In the genomic region with DNA sequence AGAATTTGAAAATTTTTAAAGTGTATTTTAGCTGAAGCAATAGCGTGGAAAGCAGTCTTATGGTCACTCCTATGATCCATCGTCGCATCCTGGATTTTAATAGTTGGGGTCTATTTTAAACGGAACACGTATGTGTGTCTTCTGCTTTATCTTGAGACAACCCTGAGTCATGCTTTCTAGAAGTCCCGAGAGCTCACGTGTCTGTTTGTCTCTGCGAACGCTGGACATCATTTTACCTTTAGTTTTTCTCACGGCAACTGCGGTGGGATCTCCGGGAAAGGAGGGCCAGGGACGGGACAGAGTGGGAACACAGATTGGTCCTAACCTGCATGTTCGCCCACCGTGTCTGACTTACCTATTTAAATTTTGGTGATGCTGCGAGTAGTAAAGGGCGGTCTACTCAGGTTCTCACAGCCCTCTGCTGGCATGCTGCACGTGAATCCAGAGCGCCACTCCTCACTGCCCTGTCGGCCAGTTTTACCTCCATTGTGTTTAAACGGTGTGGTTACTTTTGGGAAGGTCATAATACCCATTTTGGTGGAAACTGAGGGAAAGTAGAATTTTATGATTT, we compare ENCODE assay signal across 8 mouse cellular contexts. TPM values are rescaled to one million over a fixed set of nuclear protein-coding genes. Genes with fewer than 3 reads are reported as not detected.
A peak's percentile ranks its signal among the peaks of the same experiment; 100 is the strongest.
DNase-seq lines count a peak whose midpoint lies in the region; ATAC-seq lines count a peak whose summit lies in the region.

No protein-coding gene starts in this region.

- H3K9me3 ChIP-seq in embryonic facial prominence, embryonic 11.5 days (replicated peaks; ENCODE audit: control insufficient read depth, low read length) = no peaks in the 10 kb centered on the region

- no peak for ATAC-seq in embryonic facial prominence, embryonic 11.5 days (replicated peaks; ENCODE audit: insufficient number of reproducible peaks, low FRiP score, low TSS enrichment, low read depth)

- no peak overlapping the region for H3K9ac ChIP-seq in embryonic facial prominence, embryonic 11.5 days (replicated peaks; ENCODE audit: low read length)

- 14% methylated on average over 21 of the region's 21 CpGs for WGBS in embryonic facial prominence, embryonic 11.5 days

- H3K36me3 ChIP-seq in embryonic facial prominence, embryonic 11.5 days (replicated peaks; ENCODE audit: control insufficient read depth, insufficient read depth, low read depth, low read length) = no peaks in the 10 kb centered on the region

- peak; percentile 33 to 35 for DNase-seq in right cerebral cortex, adult 2 months (ENCODE audit: low spot score in 2 of 2)
- no peak for DNase-seq in right cerebral cortex, postnatal 36 days (ENCODE audit: low spot score in 2 of 2)
- DNase-seq in embryonic facial prominence, embryonic 11.5 days (ENCODE audit: low spot score) = peak; percentile 34
- peak; percentile 40 for DNase-seq in kidney, adult 11 months
- DNase-seq in lung, postnatal 36 days = peak; percentile 10
- no peak for DNase-seq in urinary bladder, postnatal 25 days (ENCODE audit: low spot score)
- DNase-seq in urinary bladder, postnatal 4 days (ENCODE audit: low spot score in 2 of 2) = no peak
- DNase-seq in layer of hippocampus, adult 9-11 months = no peak

- peaks cover 4% of the 10 kb centered on the region; the same call in 1 of the 2 replicates for H3K4me1 ChIP-seq in embryonic facial prominence, embryonic 11.5 days (ENCODE audit: control insufficient read depth, insufficient read depth, low read length)

- no peaks in the 10 kb centered on the region for H3K27me3 ChIP-seq in embryonic facial prominence, embryonic 11.5 days (ENCODE audit: control insufficient read depth, insufficient read depth, low read length)

- peak overlapping the region; percentile 86 for H3K4me2 ChIP-seq in embryonic facial prominence, embryonic 11.5 days (ENCODE audit: low read depth, low read length)

- H3K4me3 ChIP-seq in embryonic facial prominence, embryonic 11.5 days (ENCODE audit: low read depth, low read length) = peak overlapping the region; percentile 15; the same call in 1 of the 2 replicates

- no peak overlapping the region for H3K27ac ChIP-seq in embryonic facial prominence, embryonic 11.5 days (replicated peaks; ENCODE audit: low read depth, low read length)

RNA-seq across cellular contexts. Expression of a gene that starts 1.4 kb away (rescaled TPM):
- 11.9 and 14.1 TPM in 2 replicates for polyA plus RNA-seq in embryonic facial prominence, embryonic 11.5 days (2014; fragmentation: Nextera tagmentation; extraction: Ambion mirVana)

RNA-seq across cellular contexts. Expression of a gene that starts 42.5 kb away (rescaled TPM):
- 212 and 229 TPM in 2 replicates for polyA plus RNA-seq in embryonic facial prominence, embryonic 11.5 days (2014; fragmentation: Nextera tagmentation; extraction: Ambion mirVana)

RNA-seq across cellular contexts. Expression of a gene that starts 43.9 kb away (rescaled TPM):
- not detected in 2 replicates for polyA plus RNA-seq in embryonic facial prominence, embryonic 11.5 days (2014; fragmentation: Nextera tagmentation; extraction: Ambion mirVana)

Comparison
In these comparisons a context has a peak if more than half of its experiments do, and no peak if none do; other contexts are left out.
1. DNase-seq: peak in right cerebral cortex, adult 2 months (2 of 2), embryonic facial prominence, embryonic 11.5 days (single experiment), kidney, adult 11 months (single experiment) and lung, postnatal 36 days (single experiment); none in right cerebral cortex, postnatal 36 days (0 of 2), urinary bladder, postnatal 25 days (single experiment), urinary bladder, postnatal 4 days (0 of 2) and layer of hippocampus, adult 9-11 months (single experiment).